Mouse (Mus musculus) heart, postnatal 0 days (tissue): ENCODE data around the gene Jph4. TPM values are rescaled to one million over a fixed set of nuclear protein-coding genes. Genes with fewer than 3 reads are reported as not detected.

ENCODE experiments used
- ATAC-seq: fragments of 200-750 bp; cut with Nextera tagmentation; 2 replicates; pipeline ENCODE4 v1.8.0; 2017; ENCODE audit warnings: low read depth, moderate number of reproducible peaks, moderate library complexity; ENCODE audit not compliant: insufficient read depth
- DNase-seq: peaks from one replicate; pipeline ENCODE4 v3.0.0-alpha.2; 2016; ENCODE audit warnings: low spot score
- H3K27ac ChIP-seq: fragments of 300-500 bp; sonication (generic); 2 replicates; pipeline ENCODE4 v1.5.1; 2014; ENCODE audit warnings: low read depth, mild to moderate bottlenecking
- H3K27me3 ChIP-seq: fragments of 300-500 bp; sonication (generic); 2 replicates; pipeline ENCODE4 v1.6.1; 2014; ENCODE audit warnings: low read length, mixed read lengths; ENCODE audit not compliant: control insufficient read depth, insufficient read depth
- H3K36me3 ChIP-seq: fragments of 300-500 bp; sonication (generic); replicated peaks from 2 replicates; pipeline ENCODE4 v1.6.1; 2014; ENCODE audit warnings: low read length, mixed read lengths; ENCODE audit not compliant: control insufficient read depth, insufficient read depth
- H3K4me1 ChIP-seq: fragments of 300-500 bp; sonication (generic); 2 replicates; pipeline ENCODE4 v1.6.1; 2014; ENCODE audit warnings: antibody characterized with exemption; ENCODE audit not compliant: control insufficient read depth, insufficient read depth
- H3K4me2 ChIP-seq: fragments of 300-500 bp; sonication (generic); 2 replicates; pipeline ENCODE4 v1.6.1; 2014; ENCODE audit warnings: low read depth, mild to moderate bottlenecking, low read length, moderate library complexity
- H3K4me3 ChIP-seq: fragments of 300-500 bp; sonication (generic); 2 replicates; pipeline ENCODE4 v1.5.1; 2014; ENCODE audit warnings: low read depth, low read length
- H3K9ac ChIP-seq: fragments of 300-500 bp; sonication (generic); replicated peaks from 2 replicates; pipeline ENCODE4 v1.6.1; 2014; ENCODE audit warnings: low read depth, low read length, mixed read lengths
- H3K9me3 ChIP-seq: fragments of 300-500 bp; sonication (generic); replicated peaks from 2 replicates; pipeline ENCODE4 v1.6.1; 2016; ENCODE audit warnings: low read length; ENCODE audit not compliant: control insufficient read depth
- CTCF ChIP-seq: IDR thresholded peaks from 2 replicates; pipeline ENCODE4 v1.5.1; 2016; ENCODE audit warnings: antibody characterized with exemption, control low read depth, low read depth
- EP300 ChIP-seq: IDR thresholded peaks from 2 replicates; pipeline ENCODE4 v1.6.1; 2016; ENCODE audit warnings: antibody characterized with exemption, low read depth
- WGBS: fragments of 180-500 bp; shearing (Covaris S2); extraction: QIAGEN DNeasy Blood & Tissue Kit; methylation state at CpG from one replicate; pipeline ENCODE4 v1.1.7; 2014; 5-methylcytosine and 5-hydroxymethylcytosine counted together
- polyA plus RNA-seq: library from polyadenylated mRNA; unstranded; fragments of >200 nt; fragmentation: Nextera tagmentation; extraction: Ambion mirVana; gene quantifications from 2 replicates; pipeline ENCODE4 v1.2.1, GENCODE M21; 2015
- total RNA-seq: library from RNA; depleted of rRNA; stranded (reverse); fragments of >200 nt; gene quantifications from 2 replicates; pipeline ENCODE4 v1.2.3, GENCODE M21; 2014; ENCODE audit warnings: low replicate concordance

Gene Jph4
- total and polyA plus RNA-seq, 2 experiments from 2014 or later, result 0.03 to 0.38 TPM

DNA sequence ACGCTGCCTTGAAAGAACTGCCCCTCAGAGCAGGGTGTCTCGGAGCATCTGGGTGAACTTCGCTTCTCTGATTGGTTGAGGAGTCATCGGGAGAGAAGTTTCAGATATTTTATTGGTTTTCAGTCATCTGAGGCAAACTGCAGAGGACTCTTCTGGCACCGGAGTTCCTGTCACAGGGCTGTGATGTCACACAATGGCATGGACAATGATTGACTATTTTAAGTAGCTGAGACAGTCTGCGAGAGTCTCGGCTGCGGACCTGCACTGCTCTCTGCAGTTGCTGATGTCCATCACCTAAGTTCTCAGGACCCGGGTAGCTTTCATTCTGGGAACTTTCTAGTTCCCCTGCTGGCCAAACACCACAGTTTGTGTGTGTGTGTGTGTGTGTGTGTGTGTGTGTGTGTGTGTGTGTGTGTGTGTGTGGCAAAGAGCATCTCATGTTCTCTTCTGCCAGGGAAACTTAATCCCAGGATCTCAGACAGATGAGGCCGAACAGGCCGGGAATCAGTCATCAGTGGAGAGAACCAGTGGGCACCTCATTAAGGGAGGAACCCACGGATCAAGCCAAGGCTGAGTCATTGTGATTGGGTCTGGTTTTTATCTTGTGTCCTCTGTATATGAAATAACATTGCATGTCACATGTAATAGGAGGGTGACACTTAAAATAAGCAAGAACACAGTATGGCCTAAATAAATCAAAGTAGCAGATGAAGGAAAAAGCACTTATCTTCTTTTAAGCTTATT, 40.8 kb upstream of the Jph4 start:
- 40% methylated on average over 12 of the region's 12 CpGs for WGBS
- no peaks in the 10 kb centered on the region for H3K27me3 ChIP-seq
- H3K9ac ChIP-seq, result no peak overlapping the region
- DNase-seq, result no peak
- no peak overlapping the region for H3K4me2 ChIP-seq
- H3K4me1 ChIP-seq, result peaks cover 6% of the 10 kb centered on the region
- H3K27ac ChIP-seq, result no peak overlapping the region
- H3K36me3 ChIP-seq, result no peaks in the 10 kb centered on the region
- no peak overlapping the region for H3K4me3 ChIP-seq
- no peak for ATAC-seq
- no peaks in the 10 kb centered on the region for H3K9me3 ChIP-seq
- TF ChIP-seq EP300, result no peak

DNA sequence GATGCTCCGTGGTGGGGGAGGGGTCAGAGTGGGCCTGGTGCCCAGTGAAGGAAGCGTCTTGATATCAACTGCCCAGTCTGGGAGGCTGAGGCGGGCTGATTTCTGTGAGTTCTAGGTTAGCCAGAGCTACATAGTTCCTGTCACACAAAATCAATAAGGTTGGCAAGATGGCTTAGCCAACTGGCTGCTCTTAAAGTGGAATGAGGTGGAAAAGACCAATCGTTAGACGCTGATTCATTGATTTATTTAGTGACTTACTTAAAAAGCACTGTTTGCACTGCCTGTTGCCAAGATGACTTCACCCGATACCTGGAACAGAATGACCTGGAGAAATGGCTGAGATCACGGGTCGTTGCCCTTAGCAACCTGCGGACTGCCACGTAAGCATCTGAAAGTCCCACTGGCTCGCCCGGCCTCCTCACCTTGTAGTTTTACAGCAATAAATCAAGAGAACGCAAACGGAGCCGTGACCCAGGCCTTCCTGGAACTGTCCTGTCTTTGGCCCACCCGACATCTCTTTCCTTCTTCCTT, 36.3 kb upstream of the Jph4 start:
- Histone ChIP-seq H3K4me1 (0 out of 2 replicates have a peak, but pooled peaks cover 4% of the 10 kb centered on the region), H3K4me2 (no peak overlapping the region), H3K9me3 (no peaks in the 10 kb centered on the region), H3K27ac (no peak overlapping the region), H3K9ac (no peak overlapping the region), H3K36me3 (no peaks in the 10 kb centered on the region), H3K4me3 (no peak overlapping the region), H3K27me3 (no peaks in the 10 kb centered on the region)
- 89% methylated on average over 16 of the region's 16 CpGs for WGBS
- ATAC-seq, result no peak
- no peak for TF ChIP-seq EP300
- no peak for TF ChIP-seq CTCF
- no peak for DNase-seq

DNA sequence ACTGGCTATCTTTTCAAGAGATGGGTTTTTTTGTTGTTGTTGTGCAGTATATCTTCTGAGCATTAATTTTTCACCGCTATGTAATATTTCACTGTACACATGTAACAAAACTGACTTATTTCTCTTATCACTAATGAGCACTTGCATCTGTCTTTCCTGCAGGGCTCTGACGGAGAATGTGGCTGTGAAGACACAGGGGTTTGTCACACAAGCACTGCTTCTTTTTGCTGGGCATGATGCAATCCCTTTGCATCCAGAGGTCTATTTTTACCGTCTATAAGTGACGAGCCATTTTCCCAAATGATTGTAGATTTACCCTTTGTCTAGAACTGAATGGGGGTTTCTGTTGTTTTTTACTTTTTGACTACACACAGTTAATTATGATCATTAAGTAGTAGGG, 35.4 kb upstream of the Jph4 start:
- WGBS, result 71% methylated on average over 4 of the region's 4 CpGs
- Histone ChIP-seq H3K4me3 (no peak overlapping the region), H3K9me3 (no peaks in the 10 kb centered on the region), H3K4me1 (0 out of 2 replicates have a peak, but pooled peaks cover 4% of the 10 kb centered on the region), H3K27me3 (no peaks in the 10 kb centered on the region), H3K36me3 (no peaks in the 10 kb centered on the region), H3K27ac (no peak overlapping the region), H3K4me2 (no peak overlapping the region), H3K9ac (no peak overlapping the region)
- TF ChIP-seq EP300, result no peak
- ATAC-seq (no peak), DNase-seq (no peak)

DNA sequence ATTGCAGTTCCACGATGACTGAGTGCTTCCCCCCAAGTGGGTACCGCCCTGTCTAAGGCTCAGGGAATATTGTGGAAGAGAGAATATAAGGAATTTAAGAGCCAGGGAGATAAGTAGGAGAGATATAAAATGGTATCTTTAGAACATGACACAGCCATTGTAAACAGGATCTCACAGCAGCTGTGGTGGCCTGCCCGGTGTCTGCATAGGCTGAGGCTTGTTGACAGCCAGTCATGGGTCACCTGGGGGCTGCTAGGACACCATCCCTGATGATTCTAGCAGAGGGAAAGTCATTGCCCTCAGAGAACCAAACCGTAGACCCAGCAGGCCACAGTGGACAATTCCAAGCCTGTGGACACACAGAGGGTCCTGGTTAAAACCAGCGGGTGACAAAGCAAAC, 34.2 kb upstream of the Jph4 start:
- TF ChIP-seq EP300 (no peak), CTCF (no peak)
- no peak overlapping the region for H3K9ac ChIP-seq
- whole genome bisulfite sequencing, result 45% methylated on average over 5 of the region's 5 CpGs
- H3K27me3 ChIP-seq, result no peaks in the 10 kb centered on the region
- H3K4me1 ChIP-seq, result 0 out of 2 replicates have a peak, but pooled peaks cover 4% of the 10 kb centered on the region
- no peak overlapping the region for H3K27ac ChIP-seq
- no peak; the same call in 1 of the 2 replicates for ATAC-seq
- no peak overlapping the region for H3K4me3 ChIP-seq
- H3K4me2 ChIP-seq, result no peak overlapping the region
- no peaks in the 10 kb centered on the region for H3K36me3 ChIP-seq
- no peak for DNase-seq
- no peaks in the 10 kb centered on the region for H3K9me3 ChIP-seq

DNA sequence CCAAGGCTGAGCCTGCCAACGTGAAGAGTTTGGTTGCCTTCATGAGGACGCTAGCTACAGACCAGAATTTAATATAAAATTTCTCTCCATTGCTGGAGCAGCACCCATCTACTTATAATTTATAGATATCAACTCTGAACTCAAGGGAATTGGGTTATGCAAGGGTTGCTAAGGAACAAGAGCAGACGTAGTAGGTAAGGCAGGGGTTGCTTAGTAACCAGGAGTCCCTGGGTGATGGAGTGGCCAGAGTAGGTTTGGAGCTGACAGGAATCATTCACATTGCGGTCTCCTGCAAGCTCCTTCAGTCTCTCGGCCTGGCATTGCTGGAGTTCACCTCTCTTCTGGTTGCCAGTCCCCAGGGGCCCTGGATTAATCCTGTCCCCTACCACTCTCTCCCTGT, 32.3 kb upstream of the Jph4 start:
- 77% methylated on average over 5 of the region's 5 CpGs for WGBS
- no peaks in the 10 kb centered on the region for H3K27me3 ChIP-seq
- ATAC-seq (no peak), DNase-seq (no peak)
- no peaks in the 10 kb centered on the region for H3K9me3 ChIP-seq
- H3K9ac ChIP-seq, result no peak overlapping the region
- no peak overlapping the region for H3K4me3 ChIP-seq
- TF ChIP-seq EP300, result no peak
- no peak for TF ChIP-seq CTCF
- H3K36me3 ChIP-seq, result no peaks in the 10 kb centered on the region
- H3K27ac ChIP-seq, result no peak overlapping the region
- 0 out of 2 replicates have a peak, but pooled peaks cover 4% of the 10 kb centered on the region for H3K4me1 ChIP-seq
- H3K4me2 ChIP-seq, result no peak overlapping the region
